Mouse (Mus musculus) ES-Bruce4 (cell line): ENCODE measurements around the gene Setd7.

Source experiments
- CTCF ChIP-seq: IDR thresholded peaks from one replicate; pipeline ENCODE4 v1.8.1; 2011; ENCODE audit warnings: low read depth, low read length
- EP300 ChIP-seq: IDR thresholded peaks from 2 replicates; pipeline ENCODE4 v1.6.1; 2011; ENCODE audit warnings: low read depth, low read length; ENCODE audit not compliant: insufficient read depth
- POLR2A ChIP-seq: IDR thresholded peaks from one replicate; pipeline ENCODE4 v1.8.1; 2011; ENCODE audit warnings: low read length; ENCODE audit not compliant: insufficient read depth

DNA sequence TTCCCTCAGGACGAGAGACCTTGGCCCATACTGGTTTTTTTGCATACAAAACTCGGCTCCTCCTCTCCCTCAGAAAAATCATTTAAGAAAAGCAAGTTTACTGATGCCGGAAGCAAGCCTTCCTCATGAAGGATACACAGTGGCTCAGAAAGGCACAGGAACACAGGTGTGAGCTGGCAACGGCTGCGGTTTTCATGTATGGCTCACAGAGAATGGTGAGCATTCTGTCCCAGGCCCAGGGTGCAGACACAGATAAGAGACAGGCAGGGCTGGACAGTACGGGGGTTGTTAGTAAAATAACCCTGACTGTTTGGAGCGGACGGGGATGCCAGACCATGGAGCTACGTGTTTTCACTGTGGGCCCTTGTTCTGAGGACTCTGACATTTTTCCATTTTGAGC is 6.6 kb downstream of the Setd7 start:
- TF ChIP-seq CTCF (no peak), EP300 (no peak), POLR2A (no peak)
